Mouse (Mus musculus) neural tube, embryonic 13.5 days (tissue): ENCODE results near the gene BC030870. TPM values are rescaled to one million over a fixed set of nuclear protein-coding genes. Genes with fewer than 3 reads are reported as not detected.

Experiments used
- ATAC-seq: fragments of 200-750 bp; cut with Nextera tagmentation; 2 replicates; pipeline ENCODE4 v1.8.0; 2017; ENCODE audit warnings: low read depth, mild to moderate bottlenecking, moderate TSS enrichment, moderate library complexity
- H3K27ac ChIP-seq: fragments of 300-500 bp; sonication (generic); replicated peaks from 2 replicates; pipeline ENCODE4 v1.5.1; 2015; ENCODE audit warnings: moderate library complexity, mild to moderate bottlenecking, inconsistent platforms
- H3K27me3 ChIP-seq: fragments of 300-500 bp; sonication (generic); 2 replicates; pipeline ENCODE4 v1.6.1; 2015; ENCODE audit warnings: mild to moderate bottlenecking, inconsistent platforms
- H3K36me3 ChIP-seq: fragments of 300-500 bp; sonication (generic); 2 replicates; pipeline ENCODE4 v1.6.1; 2015; ENCODE audit warnings: mild to moderate bottlenecking, inconsistent platforms
- H3K4me1 ChIP-seq: fragments of 300-500 bp; sonication (generic); replicated peaks from 2 replicates; pipeline ENCODE4 v1.6.1; 2015; ENCODE audit warnings: inconsistent platforms
- H3K4me2 ChIP-seq: fragments of 300-500 bp; sonication (generic); 2 replicates; pipeline ENCODE4 v1.6.1; 2015; ENCODE audit warnings: inconsistent platforms, mild to moderate bottlenecking, moderate library complexity
- H3K4me3 ChIP-seq: fragments of 300-500 bp; sonication (generic); 2 replicates; pipeline ENCODE4 v1.5.1; 2015; ENCODE audit warnings: mild to moderate bottlenecking, inconsistent platforms
- H3K9ac ChIP-seq: fragments of 300-500 bp; sonication (generic); 2 replicates; pipeline ENCODE4 v1.6.1; 2015; ENCODE audit warnings: moderate library complexity, mild to moderate bottlenecking, inconsistent platforms
- H3K9me3 ChIP-seq: fragments of 300-500 bp; sonication (generic); 2 replicates; pipeline ENCODE4 v1.6.1; 2016; ENCODE audit warnings: inconsistent platforms
- WGBS: fragments of 180-500 bp; shearing (Covaris S2); methylation state at CpG from one replicate; pipeline ENCODE4 v1.1.7; 2015; 5-methylcytosine and 5-hydroxymethylcytosine counted together
- polyA plus RNA-seq: library from polyadenylated mRNA; unstranded; fragments of >200 nt; fragmentation: Nextera tagmentation; extraction: Ambion mirVana; gene quantifications from 2 replicates; pipeline ENCODE4 v1.2.1, GENCODE M21; 2015

Gene BC030870
- polyA plus RNA-seq, 1 experiment from 2014 or later: not detected

DNA sequence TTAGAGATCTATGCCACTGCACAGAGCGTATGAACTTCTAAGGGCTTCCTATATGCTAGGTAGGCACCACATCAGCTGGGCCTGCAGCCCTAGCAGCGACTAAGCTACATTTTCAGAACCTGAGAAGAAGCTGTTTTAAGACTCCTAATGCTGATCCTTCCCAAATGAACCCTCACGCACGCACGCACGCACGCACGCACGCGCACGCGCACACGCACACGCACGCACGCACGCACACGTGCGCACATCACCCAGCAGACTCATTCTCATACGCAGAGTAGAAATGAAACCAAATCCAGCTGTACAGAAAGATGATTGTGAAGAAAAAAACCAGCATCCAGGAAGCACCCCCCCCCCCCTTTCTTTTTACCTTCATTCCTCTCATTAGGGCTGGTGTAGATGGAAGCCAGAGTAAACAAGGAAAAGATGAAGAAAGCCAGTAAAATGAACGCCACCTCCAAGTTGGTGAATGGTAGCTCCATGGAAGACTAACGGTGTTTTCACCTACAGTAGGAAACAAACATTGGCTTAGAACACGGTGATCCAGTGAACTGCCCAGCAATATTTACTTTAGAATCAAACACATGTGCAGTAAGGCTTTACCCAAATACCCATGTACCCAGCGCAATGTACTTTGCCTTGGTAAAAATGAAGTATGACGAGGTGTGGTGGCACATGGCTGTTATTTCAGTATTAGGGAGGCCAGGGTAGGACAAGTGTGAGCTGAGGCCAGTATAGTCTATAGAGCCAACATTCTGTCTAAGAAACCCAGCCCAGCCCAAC lies 21.2 kb downstream of the BC030870 start:
- 95% methylated on average over 25 of the region's 25 CpGs for WGBS
- no peaks in the 10 kb centered on the region for H3K27me3 ChIP-seq
- H3K9ac ChIP-seq: no peak overlapping the region
- no peak overlapping the region for H3K4me2 ChIP-seq
- H3K36me3 ChIP-seq: no peaks in the 10 kb centered on the region
- H3K4me3 ChIP-seq: no peak overlapping the region
- H3K4me1 ChIP-seq: no peaks in the 10 kb centered on the region
- H3K27ac ChIP-seq: no peak overlapping the region
- no peaks in the 10 kb centered on the region for H3K9me3 ChIP-seq
- no peak for ATAC-seq

DNA sequence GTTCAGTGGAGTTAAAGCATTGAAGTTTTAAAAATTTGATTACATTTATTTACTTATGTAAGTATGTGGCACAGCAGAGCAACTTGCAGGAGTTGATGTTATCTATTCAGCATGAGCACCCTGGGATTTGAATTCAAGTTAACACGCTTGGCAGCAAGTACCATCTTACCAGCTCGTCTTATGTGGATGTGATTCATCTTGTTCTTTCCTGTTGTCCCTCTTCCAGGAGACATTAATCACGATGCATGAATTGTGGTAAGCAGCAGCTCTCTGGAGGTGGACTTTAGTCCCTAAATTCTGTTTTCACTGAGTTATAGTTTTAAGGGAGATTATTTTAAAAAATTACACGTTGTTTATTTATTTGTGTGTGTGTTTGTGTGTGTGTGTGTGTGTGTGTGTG lies 25.3 kb downstream of the BC030870 start:
- H3K4me3 ChIP-seq: no peak overlapping the region
- no peaks in the 10 kb centered on the region for H3K9me3 ChIP-seq
- ATAC-seq: no peak
- H3K36me3 ChIP-seq: no peaks in the 10 kb centered on the region
- H3K27ac ChIP-seq: no peak overlapping the region
- H3K4me2 ChIP-seq: no peak overlapping the region
- no peaks in the 10 kb centered on the region for H3K4me1 ChIP-seq
- 77% methylated on average over 4 of the region's 4 CpGs for whole genome bisulfite sequencing
- no peak overlapping the region for H3K9ac ChIP-seq
- no peaks in the 10 kb centered on the region for H3K27me3 ChIP-seq

DNA sequence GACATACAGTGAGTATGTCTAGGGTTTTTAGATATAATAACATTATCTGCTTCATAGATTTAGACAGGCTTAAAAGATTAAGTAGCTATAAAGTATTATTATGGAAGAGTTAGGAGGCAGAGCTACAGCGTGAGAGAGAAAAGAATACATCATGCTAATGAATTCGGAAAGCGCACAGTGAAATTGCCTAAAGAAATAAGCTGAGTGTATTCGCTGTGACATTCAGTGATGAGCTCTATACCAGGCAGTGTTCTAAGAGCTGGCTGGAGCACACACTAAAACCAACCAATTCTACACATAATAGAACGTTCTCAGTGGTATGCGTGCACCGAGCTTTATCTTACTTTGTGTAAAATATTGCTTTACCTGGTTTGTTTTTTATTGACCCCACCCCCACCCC lies 25.7 kb downstream of the BC030870 start:
- WGBS: 64% methylated on average over 7 of the region's 7 CpGs
- ATAC-seq: peak; percentile 19; the same call in 1 of the 2 replicates

DNA sequence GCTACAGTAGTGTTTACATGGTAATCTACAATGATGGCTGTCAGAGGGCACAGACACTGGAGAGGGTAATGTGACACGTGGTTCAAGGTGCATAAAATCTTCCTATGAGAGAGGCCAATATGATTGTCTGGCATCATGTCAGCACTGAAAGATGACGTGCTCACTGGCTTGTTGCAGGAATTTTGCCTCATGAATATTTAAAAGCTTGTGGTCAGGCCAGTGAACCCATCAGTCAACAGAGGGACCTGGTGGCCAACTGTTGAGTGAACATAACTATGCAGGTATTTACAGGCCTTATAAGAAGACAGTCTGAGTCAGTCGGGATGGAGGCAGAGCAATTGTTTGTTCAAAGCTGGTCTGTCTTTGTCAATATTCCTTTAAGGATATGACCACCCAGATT lies 29.6 kb downstream of the BC030870 start:
- Histone ChIP-seq H3K27me3 (no peaks in the 10 kb centered on the region), H3K9me3 (no peaks in the 10 kb centered on the region), H3K4me1 (no peaks in the 10 kb centered on the region), H3K4me2 (no peak overlapping the region), H3K27ac (no peak overlapping the region), H3K9ac (no peak overlapping the region), H3K36me3 (no peaks in the 10 kb centered on the region), H3K4me3 (no peak overlapping the region)
- no peak for ATAC-seq
- WGBS: 54% methylated on average over 3 of the region's 3 CpGs

More for the DNA sequence above, 25.7 kb downstream of the BC030870 start:
- Histone ChIP-seq H3K36me3 (no peaks in the 10 kb centered on the region), H3K4me2 (no peak overlapping the region), H3K9ac (no peak overlapping the region), H3K4me1 (no peaks in the 10 kb centered on the region), H3K4me3 (no peak overlapping the region), H3K27me3 (no peaks in the 10 kb centered on the region), H3K9me3 (no peaks in the 10 kb centered on the region), H3K27ac (no peak overlapping the region)

DNA sequence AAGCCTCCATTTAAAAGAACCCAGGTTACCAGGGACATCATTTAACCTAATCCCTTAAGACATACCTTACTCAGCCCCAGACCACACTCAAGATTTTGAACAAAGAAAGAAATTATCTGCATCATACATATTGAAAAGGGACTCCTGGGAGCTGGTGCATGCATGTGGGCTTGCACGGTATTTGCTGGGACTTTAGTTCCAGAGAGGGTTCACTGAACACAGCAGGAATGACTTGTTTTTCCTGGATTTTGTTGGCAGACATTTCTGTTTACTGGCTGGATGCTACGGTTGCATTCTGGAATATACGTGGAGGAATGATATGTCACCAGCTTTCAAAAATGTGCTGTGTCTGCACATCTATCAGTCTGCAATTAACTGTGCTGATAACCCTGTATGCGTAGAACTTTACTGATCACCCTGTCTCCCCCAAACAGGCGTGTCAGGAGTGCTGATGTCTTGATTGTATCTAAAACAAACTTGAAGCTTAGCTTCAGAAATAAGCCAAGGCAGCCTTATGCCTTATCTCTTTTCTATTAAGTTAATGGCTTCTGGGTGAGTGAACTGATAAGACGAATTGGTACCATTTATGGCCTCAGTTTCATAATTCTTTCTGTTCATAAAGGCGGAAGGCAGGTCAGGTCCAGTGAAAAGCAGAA lies 31.5 kb downstream of the BC030870 start:
- WGBS: 71% methylated on average over 7 of the region's 7 CpGs
- no peak for ATAC-seq
- no peaks in the 10 kb centered on the region for H3K9me3 ChIP-seq

DNA sequence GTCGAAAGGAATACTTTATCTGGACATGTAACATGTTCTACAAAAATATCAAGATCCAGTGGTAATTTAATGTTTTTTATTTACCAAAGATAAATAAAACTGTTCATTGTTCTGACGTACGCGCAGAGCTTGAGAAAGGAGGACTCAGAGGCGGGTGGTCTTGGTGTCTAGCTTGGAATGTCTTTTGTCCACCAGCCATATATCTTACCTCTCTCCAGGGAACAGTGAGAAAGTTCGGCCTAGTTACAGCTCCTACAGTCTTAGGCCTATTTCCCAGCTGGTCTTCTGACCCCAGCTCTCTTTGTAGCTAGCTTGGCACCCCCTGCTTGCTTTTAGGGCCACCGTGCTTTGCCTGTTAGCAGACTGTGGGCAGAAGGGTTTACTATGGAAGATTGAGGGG lies 39.6 kb downstream of the BC030870 start:
- Histone ChIP-seq H3K9me3 (no peaks in the 10 kb centered on the region), H3K27me3 (no peaks in the 10 kb centered on the region; the same call in 1 of the 2 replicates), H3K27ac (no peak overlapping the region), H3K4me3 (no peak overlapping the region), H3K4me1 (peaks cover 5% of the 10 kb centered on the region), H3K9ac (no peak overlapping the region), H3K4me2 (no peak overlapping the region), H3K36me3 (no peaks in the 10 kb centered on the region)
- 0 out of 2 replicates have a peak, but pooled peaks have one; percentile 36 for ATAC-seq
- 12% methylated on average over 7 of the region's 7 CpGs for WGBS

More for the DNA sequence above, 31.5 kb downstream of the BC030870 start:
- Histone ChIP-seq H3K4me2 (no peak overlapping the region), H3K36me3 (no peaks in the 10 kb centered on the region), H3K9ac (no peak overlapping the region), H3K4me1 (no peaks in the 10 kb centered on the region), H3K27me3 (no peaks in the 10 kb centered on the region; the same call in 1 of the 2 replicates), H3K4me3 (no peak overlapping the region), H3K27ac (no peak overlapping the region)

DNA sequence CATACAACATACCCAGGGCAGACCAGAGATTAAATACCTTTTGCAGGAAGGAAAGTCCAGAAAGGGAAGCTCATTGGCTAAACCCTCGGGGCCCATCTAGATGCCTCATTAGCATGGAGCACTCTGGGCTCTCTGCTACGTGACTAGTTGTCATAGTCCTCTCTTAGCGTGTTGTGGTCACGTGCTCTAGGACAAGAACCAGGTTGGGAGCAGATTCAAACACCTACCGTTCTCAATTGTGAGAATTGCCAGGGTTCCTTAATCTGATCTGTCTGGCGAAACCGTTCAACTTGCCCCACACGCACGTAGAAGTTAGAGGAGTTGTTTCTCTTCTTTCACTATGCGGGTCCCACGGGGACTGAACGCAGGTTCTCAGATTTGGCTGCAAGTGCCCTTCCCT lies 41.2 kb downstream of the BC030870 start:
- Histone ChIP-seq H3K4me3 (no peak overlapping the region), H3K4me2 (no peak overlapping the region), H3K27me3 (no peaks in the 10 kb centered on the region), H3K36me3 (no peaks in the 10 kb centered on the region), H3K4me1 (peaks cover 5% of the 10 kb centered on the region), H3K9ac (no peak overlapping the region), H3K27ac (no peak overlapping the region), H3K9me3 (no peaks in the 10 kb centered on the region)
- 89% methylated on average over 12 of the region's 12 CpGs for WGBS
- no peak for ATAC-seq

DNA sequence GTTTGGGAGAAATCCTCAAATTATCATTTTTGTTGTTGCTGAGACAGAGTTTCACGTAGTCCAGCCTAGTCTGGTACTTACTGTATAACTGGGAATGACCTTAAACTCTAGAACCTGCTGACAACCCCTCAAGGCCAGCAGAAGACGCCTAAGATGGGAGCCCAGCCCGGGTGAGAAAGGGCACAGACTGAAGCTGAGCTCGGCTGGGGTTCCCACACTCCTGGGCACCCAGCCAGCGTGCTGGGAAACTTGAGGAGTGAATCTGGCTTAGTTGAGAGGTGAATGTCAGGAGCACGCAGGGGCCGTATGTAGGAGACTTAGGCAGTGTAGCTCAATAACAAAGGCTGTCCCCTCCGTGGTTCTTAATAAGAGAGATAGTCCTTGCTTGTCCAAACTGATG lies 41.7 kb downstream of the BC030870 start:
- peaks cover 5% of the 10 kb centered on the region for H3K4me1 ChIP-seq
- no peaks in the 10 kb centered on the region for H3K9me3 ChIP-seq
- H3K36me3 ChIP-seq: no peaks in the 10 kb centered on the region
- no peak overlapping the region for H3K9ac ChIP-seq
- H3K27me3 ChIP-seq: no peaks in the 10 kb centered on the region
- H3K27ac ChIP-seq: no peak overlapping the region
- H3K4me2 ChIP-seq: no peak overlapping the region
- 77% methylated on average over 8 of the region's 8 CpGs for WGBS
- no peak overlapping the region for H3K4me3 ChIP-seq
- ATAC-seq: no peak

DNA sequence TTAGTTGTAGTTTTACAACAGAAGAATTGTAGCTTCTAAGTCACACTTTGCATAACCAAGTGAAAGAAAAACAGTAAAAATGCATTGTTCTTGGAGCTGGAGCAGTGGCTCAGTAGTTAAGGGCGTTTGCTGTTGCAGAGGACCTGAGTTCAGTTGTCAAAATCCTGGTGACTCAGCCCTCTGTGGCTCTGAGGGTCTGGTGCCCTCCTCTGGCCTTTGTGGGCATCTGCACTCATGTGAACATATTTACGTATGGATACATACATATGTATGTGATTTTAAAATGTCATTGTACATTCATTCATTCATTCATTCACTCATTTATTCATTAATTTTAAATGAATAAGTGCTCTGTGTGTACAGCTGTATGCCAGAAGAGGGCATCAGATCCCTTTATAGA lies 43.7 kb downstream of the BC030870 start:
- Histone ChIP-seq H3K27ac (no peak overlapping the region), H3K9me3 (no peaks in the 10 kb centered on the region), H3K9ac (no peak overlapping the region), H3K4me2 (no peak overlapping the region), H3K36me3 (no peaks in the 10 kb centered on the region), H3K27me3 (no peaks in the 10 kb centered on the region), H3K4me1 (peaks cover 5% of the 10 kb centered on the region), H3K4me3 (no peak overlapping the region)
- WGBS: 77% methylated on average over 2 of the region's 2 CpGs
- ATAC-seq: no peak

DNA sequence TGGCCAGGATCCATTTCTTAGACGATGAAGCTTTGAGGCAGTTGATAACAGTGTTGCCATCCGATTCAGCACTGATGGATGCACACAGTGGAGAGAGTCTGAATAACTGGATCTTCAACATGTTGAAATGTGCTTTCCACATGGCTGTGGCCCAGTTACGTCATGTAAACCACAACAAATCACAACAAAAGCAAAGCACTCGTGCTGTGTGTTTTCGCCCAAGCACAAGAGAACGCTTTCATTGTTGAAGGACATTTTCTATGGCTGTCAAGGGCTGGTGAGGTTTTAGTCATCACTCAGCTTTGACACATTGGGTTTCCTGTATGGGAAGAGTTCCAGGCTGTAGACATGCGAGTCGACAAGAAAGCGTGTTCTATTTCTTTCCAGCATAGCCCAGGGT lies 48.6 kb downstream of the BC030870 start:
- H3K4me3 ChIP-seq: no peak overlapping the region
- H3K27ac ChIP-seq: no peak overlapping the region
- WGBS: 82% methylated on average over 9 of the region's 9 CpGs

DNA sequence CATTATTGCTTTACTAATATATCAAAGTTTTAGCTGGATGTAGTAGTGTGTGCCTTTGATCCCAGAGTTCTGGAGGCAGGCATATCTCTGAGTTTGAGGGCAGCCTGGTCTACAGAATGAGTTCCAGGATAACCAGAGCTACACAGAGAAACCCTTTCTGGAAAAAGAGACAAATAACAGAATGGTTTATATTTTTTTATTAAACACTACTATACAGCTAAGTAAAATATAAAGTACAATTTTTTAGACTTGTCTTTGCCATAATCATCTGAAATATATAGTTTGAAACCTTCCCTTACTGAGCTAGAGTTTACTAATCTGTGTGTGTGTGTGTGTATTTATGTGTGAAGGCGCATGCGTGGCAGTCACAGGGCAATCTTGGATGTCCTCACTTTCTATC lies 54.6 kb downstream of the BC030870 start, which contains the start of gene Gm10663:
TSS of gene Gm10663 (plus strand) at position 301 of the 400 bp plus-strand sequence.
- Histone ChIP-seq H3K9ac (no peak within 1 kb of the TSS), H3K36me3 (no peaks in the 10 kb centered on the region), H3K27me3 (no peaks in the 10 kb centered on the region), H3K4me3 (no peak within 1 kb of the TSS), H3K9me3 (no peaks in the 10 kb centered on the region), H3K27ac (no peak within 1 kb of the TSS), H3K4me2 (no peak within 1 kb of the TSS), H3K4me1 (no peaks in the 10 kb centered on the region)
- 88% methylated on average over 2 of the region's 2 CpGs for WGBS
- ATAC-seq: no peak

More for the DNA sequence above, 48.6 kb downstream of the BC030870 start:
- H3K4me2 ChIP-seq: no peak overlapping the region
- H3K9me3 ChIP-seq: no peaks in the 10 kb centered on the region
- H3K27me3 ChIP-seq: no peaks in the 10 kb centered on the region
- no peak for ATAC-seq
- H3K9ac ChIP-seq: no peak overlapping the region
- no peaks in the 10 kb centered on the region for H3K36me3 ChIP-seq
- H3K4me1 ChIP-seq: no peaks in the 10 kb centered on the region

DNA sequence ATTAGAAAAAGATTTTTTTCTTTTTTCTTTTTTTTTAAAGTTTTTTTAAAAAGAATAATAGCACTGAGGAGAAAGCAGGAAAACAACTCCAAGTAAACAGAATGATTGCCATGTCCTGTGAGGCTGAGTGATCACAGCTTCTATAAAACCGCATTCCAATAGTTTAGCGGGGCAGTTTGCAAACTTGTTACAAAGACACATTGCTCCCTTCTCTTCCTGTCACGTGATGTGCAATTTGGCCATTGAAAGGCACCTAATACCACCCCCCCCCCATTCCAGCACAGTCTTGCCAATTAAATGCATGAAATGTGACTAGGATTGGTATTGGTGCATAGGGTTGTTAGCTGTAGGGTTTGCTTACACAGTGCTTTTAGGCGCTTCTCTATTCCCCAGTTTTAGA lies 58.4 kb downstream of the BC030870 start:
- Histone ChIP-seq H3K36me3 (no peaks in the 10 kb centered on the region), H3K4me2 (no peak overlapping the region), H3K9me3 (no peaks in the 10 kb centered on the region), H3K4me1 (no peaks in the 10 kb centered on the region; the same call in 1 of the 2 replicates), H3K4me3 (no peak overlapping the region), H3K9ac (no peak overlapping the region), H3K27ac (no peak overlapping the region), H3K27me3 (no peaks in the 10 kb centered on the region)
- 54% methylated on average over 4 of the region's 4 CpGs for WGBS
- ATAC-seq: no peak
